Mouse (Mus musculus) E14TG2a.4 (cell line): Measurements from ENCODE around the gene Olfm2.
A peak's percentile ranks its signal among the peaks of the same experiment; 100 is the strongest.

ENCODE experiments used
- H3K27me3 ChIP-seq: 2 replicates; pipeline ENCODE4 v1.6.1; 2014; ENCODE audit warnings: low read length, control low read depth; ENCODE audit not compliant: insufficient read depth
- H3K36me3 ChIP-seq: 2 replicates; pipeline ENCODE4 v1.6.1; 2014; ENCODE audit warnings: low read length, control low read depth; ENCODE audit not compliant: insufficient read depth
- H3K4me1 ChIP-seq: replicated peaks from 2 replicates; pipeline ENCODE4 v1.6.1; 2014; ENCODE audit warnings: low read depth, low read length, control low read depth
- H3K4me3 ChIP-seq: replicated peaks from 2 replicates; pipeline ENCODE4 v1.5.1; 2014; ENCODE audit warnings: mild to moderate bottlenecking, low read length
- H3K9me3 ChIP-seq: 2 replicates; pipeline ENCODE4 v1.6.1; 2014; ENCODE audit warnings: low read length, control low read depth
- CTCF ChIP-seq: conservative IDR thresholded peaks from 2 replicates; pipeline ENCODE4 v1.5.1; 2014; ENCODE audit warnings: low read length
- NANOG ChIP-seq: IDR thresholded peaks from 2 replicates; pipeline ENCODE4 v1.6.1; 2014; ENCODE audit warnings: borderline replicate concordance, low read length, mixed read lengths
- POU5F1 ChIP-seq: IDR thresholded peaks from 2 replicates; pipeline ENCODE4 v1.6.1; 2014; ENCODE audit warnings: low read length, borderline replicate concordance

Olfm2 gene

DNA sequence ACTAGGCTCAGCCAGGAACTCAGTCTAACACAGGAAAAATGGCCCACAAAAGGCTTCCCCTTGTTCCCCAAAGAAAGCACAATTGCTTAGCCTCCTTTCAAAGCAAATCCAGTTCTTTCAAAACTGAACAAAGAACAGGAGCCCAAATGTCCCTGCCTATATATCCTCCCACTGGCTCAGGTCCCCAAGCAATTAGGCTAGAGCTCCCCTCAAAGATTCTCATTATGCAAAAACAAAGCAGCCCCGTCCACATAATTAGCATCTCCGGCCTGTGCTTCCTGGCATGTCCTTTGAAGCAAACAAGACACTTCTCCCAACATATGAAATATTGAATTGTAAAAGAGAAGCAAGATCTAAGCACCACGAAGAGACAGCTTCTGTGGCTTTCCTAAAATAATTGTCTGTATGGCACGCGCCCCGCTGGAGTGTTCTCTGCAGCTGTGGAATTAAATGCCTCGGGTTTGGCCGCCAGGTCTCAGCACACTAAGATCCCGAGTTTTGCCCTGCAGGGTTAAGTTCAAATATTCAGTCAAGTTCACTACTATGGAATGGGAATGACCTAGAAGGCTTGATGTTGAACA, 65.7 kb downstream of the Olfm2 start:
- no peak for TF ChIP-seq POU5F1
- no peak for TF ChIP-seq NANOG
- TF ChIP-seq CTCF = no peak
- Histone ChIP-seq H3K27me3 (0 out of 2 replicates have a peak, but pooled peaks cover 7% of the 10 kb centered on the region), H3K36me3 (no peaks in the 10 kb centered on the region), H3K4me3 (no peak overlapping the region), H3K9me3 (0 out of 2 replicates have a peak, but pooled peaks cover 3% of the 10 kb centered on the region), H3K4me1 (peaks cover 1% of the 10 kb centered on the region)

DNA sequence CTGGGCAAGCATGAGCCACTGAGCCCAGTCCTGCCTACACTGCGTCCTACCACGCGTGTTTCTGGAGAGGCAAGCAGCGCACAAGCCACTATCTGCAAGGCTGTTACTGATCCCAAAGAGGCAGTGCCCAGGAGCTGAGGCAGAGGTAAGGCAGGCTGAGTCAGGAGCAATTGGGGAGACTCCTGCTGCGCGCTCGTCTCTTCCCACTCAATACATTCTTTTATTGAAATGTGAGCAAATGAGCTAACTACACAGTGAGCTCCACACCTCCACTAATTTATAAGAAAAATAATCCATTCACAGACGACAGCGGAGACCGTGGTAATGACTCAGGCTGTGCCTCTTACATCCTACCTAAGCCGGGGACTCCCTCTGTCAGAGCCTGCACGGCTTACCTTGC, 68.3 kb downstream of the Olfm2 start:
- Histone ChIP-seq H3K9me3 (peaks cover 6% of the 10 kb centered on the region; the same call in 1 of the 2 replicates), H3K4me1 (no peaks in the 10 kb centered on the region), H3K4me3 (no peak overlapping the region), H3K27me3 (0 out of 2 replicates have a peak, but pooled peaks cover 7% of the 10 kb centered on the region), H3K36me3 (no peaks in the 10 kb centered on the region)
- TF ChIP-seq CTCF (no peak), NANOG (no peak), POU5F1 (no peak)

- H3K9me3 ChIP-seq = peaks cover 4% of the 10 kb centered on the region; the same call in 1 of the 2 replicates
- H3K4me1 ChIP-seq = peaks cover 11% of the 10 kb centered on the region
- 0 out of 2 replicates have a peak overlapping the region, but pooled peaks have one; percentile 7 for H3K4me3 ChIP-seq
- H3K36me3 ChIP-seq = no peaks in the 10 kb centered on the region
- 0 out of 2 replicates have a peak, but pooled peaks cover 7% of the 10 kb centered on the region for H3K27me3 ChIP-seq
- TF ChIP-seq POU5F1 (no peak), CTCF (no peak), NANOG (no peak)
Observed at GRCm38 (mm10) chr9:20672047-20672446, 74.1 kb downstream of the Olfm2 start.

DNA sequence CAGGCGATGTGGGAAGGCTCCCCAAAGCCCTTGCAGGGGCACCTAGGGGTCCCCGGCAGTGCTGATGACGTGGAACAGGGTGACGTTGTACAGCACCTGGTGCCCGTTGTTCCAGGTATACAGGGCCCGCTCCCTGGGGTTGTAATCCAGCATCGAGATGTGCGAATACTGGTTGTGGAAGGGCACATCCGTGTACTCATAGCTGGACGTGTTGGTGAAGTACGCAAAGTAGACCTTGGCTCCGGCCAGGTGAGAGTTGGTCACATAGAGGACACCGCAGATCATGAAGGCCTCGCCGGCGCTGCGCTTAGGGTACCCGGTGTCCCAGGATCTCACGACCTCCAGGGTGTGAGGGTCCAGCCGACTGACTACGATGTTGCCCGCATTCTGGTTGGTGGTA, 78.1 kb downstream of the Olfm2 start:
- TF ChIP-seq CTCF (no peak), POU5F1 (no peak), NANOG (no peak)
- H3K9me3 ChIP-seq = peaks cover 3% of the 10 kb centered on the region; the same call in 1 of the 2 replicates
- 0 out of 2 replicates have a peak, but pooled peaks cover 3% of the 10 kb centered on the region for H3K27me3 ChIP-seq
- H3K4me3 ChIP-seq = no peak overlapping the region
- peaks cover 31% of the 10 kb centered on the region for H3K36me3 ChIP-seq
- peaks cover 50% of the 10 kb centered on the region for H3K4me1 ChIP-seq

DNA sequence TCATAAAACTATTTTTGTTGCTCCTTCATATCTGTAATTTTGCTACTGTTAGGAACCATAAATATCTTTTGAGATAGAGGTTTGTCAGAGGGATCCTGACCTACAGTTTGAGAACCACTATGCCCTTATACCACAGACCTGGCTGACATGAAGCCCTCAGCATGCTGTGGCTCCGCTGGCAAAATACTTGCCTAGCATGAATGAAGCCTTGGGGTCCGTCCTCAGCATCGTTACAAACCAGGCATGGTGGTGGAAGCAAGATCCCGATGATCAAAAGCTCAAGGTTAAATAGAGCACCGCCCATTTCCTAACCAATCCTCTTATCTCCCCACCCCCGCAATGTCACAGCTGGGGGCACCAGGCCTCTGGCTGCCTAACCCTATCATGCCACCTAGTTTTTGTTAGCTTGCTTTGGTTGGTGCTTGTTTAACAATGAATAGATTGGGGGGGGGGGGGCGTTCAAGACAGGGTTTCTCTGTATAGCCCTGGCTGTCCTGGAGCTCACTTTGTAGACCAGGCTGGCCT, 79.6 kb downstream of the Olfm2 start:
- H3K4me3 ChIP-seq = no peak overlapping the region
- peaks cover 46% of the 10 kb centered on the region for H3K36me3 ChIP-seq
- no peak for TF ChIP-seq CTCF
- TF ChIP-seq NANOG = no peak
- no peak for TF ChIP-seq POU5F1
- peaks cover 58% of the 10 kb centered on the region for H3K4me1 ChIP-seq
- no peaks in the 10 kb centered on the region for H3K9me3 ChIP-seq
- 0 out of 2 replicates have a peak, but pooled peaks cover 3% of the 10 kb centered on the region for H3K27me3 ChIP-seq

- H3K36me3 ChIP-seq = peaks cover 52% of the 10 kb centered on the region
- H3K27me3 ChIP-seq = 0 out of 2 replicates have a peak, but pooled peaks cover 3% of the 10 kb centered on the region
- H3K9me3 ChIP-seq = no peaks in the 10 kb centered on the region
- TF ChIP-seq POU5F1 (no peak), NANOG (no peak), CTCF (no peak)
- no peak overlapping the region for H3K4me3 ChIP-seq
- H3K4me1 ChIP-seq = peaks cover 63% of the 10 kb centered on the region
Observed at GRCm38 (mm10) chr9:20665925-20666324, 80.2 kb downstream of the Olfm2 start.

GRCm38 (mm10) chr9:20664982-20665637, 81.0 kb downstream of the Olfm2 start:
- H3K4me3 ChIP-seq = no peak overlapping the region
- H3K4me1 ChIP-seq = peaks cover 72% of the 10 kb centered on the region
- no peaks in the 10 kb centered on the region for H3K27me3 ChIP-seq
- peaks cover 60% of the 10 kb centered on the region for H3K36me3 ChIP-seq
- no peak for TF ChIP-seq POU5F1
- TF ChIP-seq NANOG = no peak
- TF ChIP-seq CTCF = no peak
- no peaks in the 10 kb centered on the region for H3K9me3 ChIP-seq

DNA sequence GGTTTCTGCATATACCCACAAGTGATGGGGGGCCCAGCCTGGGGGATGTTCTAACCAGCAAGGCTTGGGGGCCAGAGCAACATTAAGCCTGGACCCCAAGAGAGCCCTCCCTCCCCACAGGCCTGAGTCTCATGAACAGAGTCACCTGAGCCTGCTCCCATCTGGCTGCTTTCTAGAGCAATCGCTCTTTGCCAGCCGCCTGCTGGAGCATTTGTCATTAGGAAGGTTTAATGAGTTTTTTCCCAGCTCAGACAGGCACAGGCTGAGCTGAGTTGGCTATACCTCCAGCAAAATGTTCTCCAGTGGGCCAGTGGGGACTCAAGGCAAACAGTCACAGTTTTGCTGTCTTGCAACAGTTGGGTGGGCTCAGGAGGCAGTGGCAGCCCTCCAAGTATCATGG, 81.8 kb downstream of the Olfm2 start:
- no peaks in the 10 kb centered on the region for H3K9me3 ChIP-seq

More for the DNA sequence above, 81.8 kb downstream of the Olfm2 start:
- Histone ChIP-seq H3K36me3 (peaks cover 68% of the 10 kb centered on the region), H3K4me3 (no peak overlapping the region), H3K27me3 (no peaks in the 10 kb centered on the region), H3K4me1 (peaks cover 79% of the 10 kb centered on the region)
- no peak for TF ChIP-seq NANOG
- TF ChIP-seq POU5F1 = no peak
- no peak for TF ChIP-seq CTCF
